Mouse (Mus musculus) liver, embryonic 14.5 days (tissue): ENCODE data around the gene Ube2q1. TPM values are rescaled to one million over a fixed set of nuclear protein-coding genes. Genes with fewer than 3 reads are reported as not detected.

Experiments used
- ATAC-seq: fragments of 200-750 bp; cut with Nextera tagmentation; 2 replicates; pipeline ENCODE4 v1.8.0; 2017; ENCODE audit warnings: moderate number of reproducible peaks, mild to moderate bottlenecking, moderate library complexity; ENCODE audit not compliant: insufficient read depth
- DNase-seq, 3 experiments: peaks; one replicate each; pipeline ENCODE4 v3.0.0-alpha.2; 2012 to 2013; ENCODE audit warnings: low read depth in 3 of 3, low spot score in 3 of 3
- H3K27ac ChIP-seq: fragments of 300-500 bp; sonication (generic); 2 replicates; pipeline ENCODE4 v1.5.1; 2014; ENCODE audit warnings: moderate library complexity, mild to moderate bottlenecking, control low read depth, inconsistent platforms
- H3K27me3 ChIP-seq: fragments of 300-500 bp; sonication (generic); 2 replicates; pipeline ENCODE4 v1.6.1; 2014; ENCODE audit warnings: mild to moderate bottlenecking, low read length, moderate library complexity; ENCODE audit not compliant: control insufficient read depth, insufficient read depth
- H3K36me3 ChIP-seq: fragments of 300-500 bp; sonication (generic); replicated peaks from 2 replicates; pipeline ENCODE4 v1.6.1; 2014; ENCODE audit warnings: low read depth; ENCODE audit not compliant: control insufficient read depth, insufficient read depth
- H3K4me1 ChIP-seq, 2 experiments: fragments of 200-500 bp in 1 of 2; fragments of 300-500 bp in 1 of 2; sonication (generic) in 1 of 2; replicated peaks; 2 replicates each; pipeline ENCODE4 v1.6.1; 2012 to 2014; ENCODE audit warnings: antibody characterized with exemption in 1 of 2, inconsistent platforms in 1 of 2, low read length in 1 of 2; ENCODE audit not compliant: control insufficient read depth in 2 of 2, insufficient read depth in 2 of 2
- H3K4me2 ChIP-seq: fragments of 300-500 bp; sonication (generic); 2 replicates; pipeline ENCODE4 v1.6.1; 2014; ENCODE audit warnings: low read depth, mild to moderate bottlenecking, control low read depth, moderate library complexity
- H3K4me3 ChIP-seq, 2 experiments: fragments of 200-500 bp in 1 of 2; fragments of 300-500 bp in 1 of 2; sonication (generic) in 1 of 2; 2 replicates each; pipeline ENCODE4 v1.5.1; 2012 to 2014; ENCODE audit warnings: low read depth in 2 of 2, low read length in 2 of 2, mild to moderate bottlenecking in 2 of 2, control low read depth in 1 of 2, inconsistent platforms in 1 of 2, moderate library complexity in 1 of 2; ENCODE audit not compliant: insufficient read depth in 1 of 2
- H3K9ac ChIP-seq: fragments of 300-500 bp; sonication (generic); replicated peaks from 2 replicates; pipeline ENCODE4 v1.6.1; 2014; ENCODE audit warnings: mild to moderate bottlenecking, control low read depth, moderate library complexity
- H3K9me3 ChIP-seq: fragments of 300-500 bp; sonication (generic); 2 replicates; pipeline ENCODE4 v1.6.1; 2016; ENCODE audit warnings: low read length, mixed read lengths; ENCODE audit not compliant: control insufficient read depth
- CTCF ChIP-seq: IDR thresholded peaks from 2 replicates; pipeline ENCODE4 v1.5.1; 2016; ENCODE audit warnings: antibody characterized with exemption, low read depth, control low read depth
- EP300 ChIP-seq: IDR thresholded peaks from 2 replicates; pipeline ENCODE4 v1.6.1; 2016; ENCODE audit warnings: antibody characterized with exemption, low read depth
- WGBS: fragments of 180-500 bp; shearing (Covaris S2); extraction: QIAGEN DNeasy Blood & Tissue Kit; methylation state at CpG from one replicate; pipeline ENCODE4 v1.1.7; 2014; ENCODE audit not compliant: insufficient replicate concordance; 5-methylcytosine and 5-hydroxymethylcytosine counted together
- polyA plus RNA-seq, 2 experiments: library from polyadenylated mRNA; depleted of rRNA in 1 of 2; stranded (reverse) in 1 of 2; unstranded in 1 of 2; fragments of >200 nt; fragmentation: Nextera tagmentation in 1 of 2; extraction: Ambion mirVana in 1 of 2; gene quantifications; 2 replicates each; pipeline versions ENCODE4 v1.2.1 to v1.2.3; 2012 to 2014

The Ube2q1 gene
- polyA plus RNA-seq, 2 experiments: 6.7 to 9.0 TPM

DNA sequence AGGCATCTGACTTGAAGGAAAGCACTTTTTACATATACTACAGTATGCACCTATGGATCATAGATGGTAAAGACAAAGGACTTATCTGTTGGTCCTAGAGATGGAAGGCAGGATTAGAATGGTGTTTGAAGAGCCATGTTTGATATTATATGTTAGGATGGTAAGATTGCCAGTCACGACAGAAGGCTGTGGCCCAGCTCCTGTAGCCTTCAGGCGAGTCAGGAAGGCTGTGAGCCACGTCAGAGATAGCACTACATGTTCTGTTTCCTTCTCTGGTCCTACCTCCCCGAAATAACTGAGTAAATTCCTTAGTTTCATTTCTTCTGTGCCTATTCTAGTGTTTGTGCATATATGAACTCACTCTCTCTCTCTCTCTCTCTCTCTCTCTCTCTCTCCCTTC lies 41.3 kb upstream of the Ube2q1 start:
- Histone ChIP-seq H3K36me3 (no peaks in the 10 kb centered on the region; the same call in 1 of the 2 replicates), H3K4me3 (peak overlapping the region; percentile 86 to 88; a peak in 3 of 4 replicates), H3K9ac (peak overlapping the region; percentile 92), H3K27ac (no peak overlapping the region), H3K4me1 (peaks cover 10 to 18% of the 10 kb centered on the region in 2 experiments), H3K27me3 (no peaks in the 10 kb centered on the region), H3K9me3 (no peaks in the 10 kb centered on the region), H3K4me2 (peak overlapping the region; percentile 95)
- TF ChIP-seq CTCF (no peak), EP300 (no peak)
- no peak for ATAC-seq
- WGBS: 47% methylated on average over 4 of the region's 4 CpGs
- DNase-seq: no peak

DNA sequence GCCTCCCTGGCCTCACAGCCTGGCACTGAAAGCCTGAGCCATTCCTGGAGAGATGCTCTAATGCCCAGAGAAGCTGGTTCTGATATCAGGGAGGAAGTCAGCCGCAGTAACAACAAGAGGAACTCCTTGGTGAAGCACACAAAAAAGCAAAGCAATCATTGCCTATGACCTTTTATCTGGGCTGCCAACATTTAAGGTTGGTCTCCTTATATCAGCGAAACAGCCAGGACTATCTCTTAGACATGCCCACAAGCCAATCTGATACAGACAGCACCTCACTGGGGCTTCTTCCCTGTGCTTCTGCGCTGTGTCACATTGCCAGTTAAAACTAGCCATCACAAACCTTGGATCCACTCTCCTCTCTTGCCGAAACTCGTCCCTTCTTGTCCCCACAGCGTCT lies 34.9 kb upstream of the Ube2q1 start:
- WGBS: 73% methylated on average over 6 of the region's 6 CpGs
- Histone ChIP-seq H3K9me3 (no peaks in the 10 kb centered on the region), H3K9ac (no peak overlapping the region), H3K36me3 (peaks cover 28% of the 10 kb centered on the region), H3K4me1 (no peaks in the 10 kb centered on the region), H3K4me2 (no peak overlapping the region), H3K27ac (no peak overlapping the region), H3K27me3 (no peaks in the 10 kb centered on the region), H3K4me3 (no peak overlapping the region)
- no peak for TF ChIP-seq EP300
- no peak for TF ChIP-seq CTCF
- DNase-seq: no peak
- ATAC-seq: no peak

DNA sequence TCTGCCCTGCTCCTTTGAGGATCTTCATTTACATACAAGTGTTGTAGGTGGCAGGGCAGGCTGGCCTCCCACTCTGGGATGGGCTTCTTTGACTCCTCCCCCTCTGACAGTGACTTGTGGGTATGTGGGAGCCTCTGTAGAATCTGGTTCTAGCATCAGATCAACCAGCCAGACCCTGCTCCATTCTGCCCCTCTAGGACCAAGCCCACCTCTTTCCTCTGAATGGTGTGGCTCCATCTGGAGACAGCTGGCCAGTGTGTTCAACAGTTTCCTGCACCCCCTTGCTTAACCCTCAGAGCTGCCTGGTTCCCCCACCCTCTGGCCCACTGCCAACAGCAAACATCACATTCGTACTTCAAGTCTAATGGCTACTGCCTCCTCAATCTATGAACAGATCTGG lies 21.1 kb upstream of the Ube2q1 start:
- Histone ChIP-seq H3K4me3 (no peak overlapping the region), H3K27me3 (no peaks in the 10 kb centered on the region), H3K27ac (no peak overlapping the region), H3K4me2 (no peak overlapping the region), H3K4me1 (no peaks in the 10 kb centered on the region), H3K9me3 (no peaks in the 10 kb centered on the region), H3K9ac (no peak overlapping the region), H3K36me3 (no peaks in the 10 kb centered on the region; the same call in none of the 2 replicates)
- DNase-seq: no peak
- WGBS: 45% methylated on average over 1 of the region's 1 CpGs
- no peak for TF ChIP-seq EP300
- TF ChIP-seq CTCF: no peak
- ATAC-seq: no peak

DNA sequence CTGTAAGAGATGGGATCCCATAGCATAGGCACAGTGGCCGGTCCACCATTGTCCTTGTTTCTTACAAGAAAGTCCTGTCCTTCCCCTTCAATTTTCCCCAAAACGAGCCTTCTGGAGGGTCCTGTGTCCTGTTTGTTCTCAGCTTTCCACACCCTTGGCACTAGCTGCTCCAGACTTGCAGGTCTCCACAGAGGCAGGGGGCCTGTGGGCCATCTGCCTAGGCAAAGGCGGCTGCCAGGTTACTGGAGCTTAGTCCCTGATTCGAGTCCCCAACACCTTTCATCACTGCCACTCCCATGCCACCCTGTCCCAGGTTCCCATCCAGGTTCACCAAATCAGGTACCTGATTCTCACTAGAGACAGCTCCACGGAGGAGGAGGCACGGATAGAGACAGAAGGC lies 18.1 kb upstream of the Ube2q1 start:
- 52% methylated on average over 6 of the region's 6 CpGs for WGBS
- no peak for DNase-seq
- ATAC-seq: no peak

DNA sequence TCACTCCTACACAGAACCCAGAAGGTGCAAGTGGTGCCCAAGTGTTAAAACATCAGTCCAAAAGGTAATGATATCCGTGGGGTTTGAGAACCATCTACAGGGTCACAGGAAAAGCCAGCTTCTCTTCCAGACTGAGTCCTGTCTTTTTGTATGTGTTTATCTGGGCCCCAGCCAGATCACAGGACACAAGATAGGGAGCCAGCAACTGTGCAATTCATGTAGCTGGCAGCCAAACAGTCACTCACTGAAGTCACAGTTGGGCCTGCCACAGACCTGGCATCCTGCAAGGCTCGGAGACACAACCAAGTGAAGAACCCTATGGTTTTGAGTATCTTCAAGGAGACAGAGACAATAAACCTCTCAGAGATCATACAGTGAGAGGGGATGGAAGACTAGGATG lies 15.6 kb upstream of the Ube2q1 start:
- Histone ChIP-seq H3K27ac (no peak overlapping the region), H3K4me1 (no peaks in the 10 kb centered on the region), H3K9me3 (no peaks in the 10 kb centered on the region), H3K36me3 (no peaks in the 10 kb centered on the region), H3K9ac (no peak overlapping the region), H3K4me3 (no peak overlapping the region), H3K27me3 (no peaks in the 10 kb centered on the region), H3K4me2 (no peak overlapping the region)
- no peak for DNase-seq
- ATAC-seq: no peak
- WGBS: 40% methylated on average over 2 of the region's 2 CpGs
- TF ChIP-seq CTCF: no peak

More for the DNA sequence above, 18.1 kb upstream of the Ube2q1 start:
- no peak overlapping the region for H3K27ac ChIP-seq
- H3K4me2 ChIP-seq: no peak overlapping the region
- no peak overlapping the region for H3K4me3 ChIP-seq
- H3K27me3 ChIP-seq: no peaks in the 10 kb centered on the region
- H3K4me1 ChIP-seq: no peaks in the 10 kb centered on the region
- H3K36me3 ChIP-seq: no peaks in the 10 kb centered on the region; the same call in none of the 2 replicates
- TF ChIP-seq CTCF: no peak
- no peak for TF ChIP-seq EP300
- H3K9me3 ChIP-seq: no peaks in the 10 kb centered on the region
- no peak overlapping the region for H3K9ac ChIP-seq
